ENCODE assay signal across 8 mouse cellular contexts in genomic region chr15:97002752-97003151, GRCm38 (mm10). TPM values are rescaled to one million over a fixed set of nuclear protein-coding genes. Genes with fewer than 3 reads are reported as not detected.
DNase-seq lines count a peak whose midpoint lies in the region; ATAC-seq lines count a peak whose summit lies in the region.

No protein-coding gene starts in this region.

- H3K9ac ChIP-seq in embryonic facial prominence, embryonic 13.5 days = 0 out of 2 replicates have a peak overlapping the region, but pooled peaks have one; percentile 40
- no peak overlapping the region for H3K9ac ChIP-seq in neural tube, embryonic 14.5 days (replicated peaks; ENCODE audit: low read depth, low read length)

- H3K27me3 ChIP-seq in embryonic facial prominence, embryonic 13.5 days = no peaks in the 10 kb centered on the region
- H3K27me3 ChIP-seq in neural tube, embryonic 14.5 days (ENCODE audit: control insufficient read depth, insufficient read depth, low read length) = no peaks in the 10 kb centered on the region

- peaks cover 56% of the 10 kb centered on the region for H3K4me1 ChIP-seq in embryonic facial prominence, embryonic 13.5 days
- no peaks in the 10 kb centered on the region for H3K4me1 ChIP-seq in neural tube, embryonic 14.5 days (ENCODE audit: control insufficient read depth, insufficient read depth, low read length)

- 67% methylated on average over 12 of the region's 12 CpGs for WGBS in embryonic facial prominence, embryonic 13.5 days
- WGBS in neural tube, embryonic 14.5 days = 62% methylated on average over 12 of the region's 12 CpGs

- peak overlapping the region; percentile 63 for H3K27ac ChIP-seq in embryonic facial prominence, embryonic 13.5 days
- H3K27ac ChIP-seq in neural tube, embryonic 14.5 days (ENCODE audit: low read depth, low read length) = no peak overlapping the region

- ATAC-seq in embryonic facial prominence, embryonic 13.5 days (ENCODE audit: insufficient number of reproducible peaks, insufficient read depth, low FRiP score, low TSS enrichment, low read depth) = no peak
- ATAC-seq in neural tube, embryonic 14.5 days (ENCODE audit: low read depth) = no peak

- H3K9me3 ChIP-seq in embryonic facial prominence, embryonic 13.5 days = no peaks in the 10 kb centered on the region
- no peaks in the 10 kb centered on the region for H3K9me3 ChIP-seq in neural tube, embryonic 14.5 days (ENCODE audit: control insufficient read depth, low read length)

- H3K4me3 ChIP-seq in embryonic facial prominence, embryonic 13.5 days = peak overlapping the region; percentile 16
- no peak overlapping the region for H3K4me3 ChIP-seq in neural tube, embryonic 14.5 days (ENCODE audit: low read depth, low read length)

- intact Hi-C loops in gastrocnemius, postnatal 36 days (cut with DNase I) = no loop called here

- H3K4me2 ChIP-seq in embryonic facial prominence, embryonic 13.5 days = peak overlapping the region; percentile 20
- H3K4me2 ChIP-seq in neural tube, embryonic 14.5 days (ENCODE audit: low read depth, low read length) = peak overlapping the region; percentile 4; the same call in 1 of the 2 replicates

- peak; percentile 13 for DNase-seq in kidney, adult 11 months
- DNase-seq in kidney, adult 18-20 months = no peak
- DNase-seq in kidney, adult 9 months = peak; percentile 26
- no peak for DNase-seq in layer of hippocampus, postnatal 25 days (ENCODE audit: extremely low spot score in 1 of 2, low spot score in 1 of 2)
- DNase-seq in ovary, postnatal 10 days (ENCODE audit: low spot score) = no peak
- no peak for DNase-seq in gastrocnemius, postnatal 36 days

- peaks cover 3% of the 10 kb centered on the region; the same call in 1 of the 2 replicates for H3K36me3 ChIP-seq in embryonic facial prominence, embryonic 13.5 days
- no peaks in the 10 kb centered on the region for H3K36me3 ChIP-seq in neural tube, embryonic 14.5 days (ENCODE audit: control insufficient read depth, insufficient read depth, low read length)

RNA-seq across cellular contexts. Expression of gene Slc38a4, which starts 53.0 kb away (rescaled TPM):
- 46.9 and 47.8 TPM in 2 replicates for polyA plus RNA-seq in embryonic facial prominence, embryonic 13.5 days (2015; fragmentation: Nextera tagmentation; extraction: Ambion mirVana)
- polyA plus RNA-seq in neural tube, embryonic 14.5 days (2014; fragmentation: Nextera tagmentation; extraction: Ambion mirVana) = 0.37 and 9.4 TPM in 2 replicates
- under 1 TPM; 0.77 to 0.91 TPM for total RNA-seq in layer of hippocampus, postnatal 25 days (2021)
- total RNA-seq in gastrocnemius, postnatal 36 days (2021) = 100 to 1,000 TPM; 156 to 217 TPM

Comparison
In these comparisons a context has a peak if more than half of its experiments do, and no peak if none do; other contexts are left out.
1. DNase-seq: peak in kidney, adult 11 months (single experiment) and kidney, adult 9 months (single experiment); none in kidney, adult 18-20 months (single experiment), layer of hippocampus, postnatal 25 days (0 of 2), ovary, postnatal 10 days (single experiment) and gastrocnemius, postnatal 36 days (0 of 2).
2. RNA of gene Slc38a4, which starts 53.0 kb away (total RNA-seq): 156 to 217 TPM in gastrocnemius, postnatal 36 days; 0.77 to 0.91 TPM in layer of hippocampus, postnatal 25 days; every median in the first group is over 10 times any median in the second.